Mouse (Mus musculus) c-Kit-positive CD71-positive TER-119-negative erythroid progenitor cells, embryonic 14.5 days (primary cell): Measurements from ENCODE around the gene Gm20219.

Experiments
- DNase-seq: peaks from one replicate; pipeline ENCODE4 v3.0.0-alpha.2; 2013; ENCODE audit warnings: low read depth

Gene Gm20219

DNA sequence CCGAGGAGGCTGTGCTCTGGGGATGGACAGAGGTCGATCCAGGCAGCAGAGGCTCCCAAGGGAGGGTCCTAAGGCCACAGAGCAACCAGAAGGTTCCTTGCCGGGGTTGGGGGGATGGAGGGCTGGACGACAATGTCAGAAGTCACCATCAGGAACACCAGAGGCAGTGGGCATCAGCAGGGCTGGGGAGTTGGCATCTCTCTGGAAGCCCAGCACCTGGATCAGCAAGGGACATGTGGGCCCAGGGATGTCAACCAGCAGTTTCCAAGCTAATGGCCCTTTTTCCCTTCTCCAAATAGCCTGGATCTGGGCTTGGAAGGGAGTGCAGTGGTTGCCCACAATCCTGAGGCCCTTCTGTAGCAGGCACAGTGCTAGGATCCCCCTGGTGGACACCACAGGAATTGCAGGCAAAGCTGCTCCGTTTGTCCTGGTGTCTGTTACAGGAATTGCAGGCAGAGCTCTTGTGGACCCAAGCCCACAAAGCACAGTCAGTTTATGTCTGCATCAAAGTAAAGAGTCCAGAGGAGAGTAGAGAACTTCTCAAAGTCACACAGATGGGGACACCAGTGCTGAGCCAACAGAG lies 1.3 kb downstream of the Gm20219 start:
- DNase-seq = peak; percentile 56

DNA sequence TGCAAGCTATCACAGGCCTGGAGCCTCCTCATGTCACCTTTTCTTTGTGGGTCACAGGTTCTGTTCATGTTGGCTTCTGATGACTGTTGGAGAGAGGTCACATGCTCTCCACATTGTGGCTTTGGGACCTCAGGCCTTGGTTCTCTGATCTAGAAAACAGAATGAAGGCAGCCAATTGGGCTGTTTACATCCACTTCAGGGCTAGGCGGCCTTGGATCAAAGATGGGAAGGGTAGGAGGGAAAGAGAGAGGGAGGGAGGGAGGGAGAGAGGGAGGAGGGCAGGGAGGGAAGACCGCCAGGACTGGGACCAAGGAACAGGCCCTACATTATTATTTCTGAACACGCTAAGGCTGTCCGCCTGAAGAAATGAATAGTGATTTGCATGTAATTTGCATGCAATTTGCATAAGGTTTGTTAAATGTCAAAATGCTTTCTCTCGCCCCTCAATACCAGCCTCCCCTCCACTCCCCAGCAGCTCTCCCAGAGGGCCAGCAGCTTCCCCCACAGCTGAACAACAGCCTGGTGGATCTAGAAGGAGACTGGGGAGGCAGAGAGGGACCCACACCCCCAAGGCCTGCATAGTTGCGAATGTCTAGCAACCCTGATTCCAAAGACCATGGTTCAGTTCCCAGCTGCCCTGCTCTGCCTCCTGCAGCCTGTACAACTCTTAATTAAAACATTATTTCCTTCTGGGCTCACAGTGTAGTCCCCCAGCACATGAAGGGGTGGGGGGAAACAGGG lies 2.2 kb downstream of the Gm20219 start:
- DNase-seq = no peak

DNA sequence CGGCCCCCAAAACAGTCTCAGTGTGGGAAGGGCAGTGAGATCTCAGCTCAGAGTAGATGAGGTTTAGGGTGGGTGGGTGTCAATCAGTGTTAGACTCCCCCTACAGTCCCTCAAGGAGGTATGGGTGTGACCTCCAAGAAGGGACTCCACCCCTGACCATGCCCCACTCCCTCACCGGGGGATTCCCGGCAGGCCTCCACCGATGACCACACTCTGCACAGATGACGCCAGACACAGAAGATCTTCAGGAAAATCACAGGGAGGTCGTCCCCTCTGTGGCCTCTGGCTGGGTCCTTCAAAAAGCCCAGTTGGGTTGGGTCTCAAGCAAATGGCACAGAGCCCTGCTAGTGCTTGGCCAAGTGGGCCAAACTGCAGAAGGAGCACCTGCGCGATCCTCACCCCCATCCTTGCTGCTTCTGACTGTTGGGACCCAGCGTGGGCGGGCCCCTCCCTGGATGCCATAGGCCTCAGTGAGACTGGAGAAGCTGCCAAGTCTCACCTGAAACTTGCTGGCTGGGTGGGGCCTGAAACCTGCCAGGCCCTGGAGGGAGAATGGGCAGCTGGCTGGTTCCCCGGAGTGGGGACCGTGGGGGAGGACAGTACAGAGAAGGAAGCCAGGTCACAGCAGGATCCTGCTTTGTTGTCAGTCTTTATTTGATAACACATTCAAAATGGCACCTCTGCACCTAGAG lies 3.3 kb downstream of the Gm20219 start:
- no peak for DNase-seq

DNA sequence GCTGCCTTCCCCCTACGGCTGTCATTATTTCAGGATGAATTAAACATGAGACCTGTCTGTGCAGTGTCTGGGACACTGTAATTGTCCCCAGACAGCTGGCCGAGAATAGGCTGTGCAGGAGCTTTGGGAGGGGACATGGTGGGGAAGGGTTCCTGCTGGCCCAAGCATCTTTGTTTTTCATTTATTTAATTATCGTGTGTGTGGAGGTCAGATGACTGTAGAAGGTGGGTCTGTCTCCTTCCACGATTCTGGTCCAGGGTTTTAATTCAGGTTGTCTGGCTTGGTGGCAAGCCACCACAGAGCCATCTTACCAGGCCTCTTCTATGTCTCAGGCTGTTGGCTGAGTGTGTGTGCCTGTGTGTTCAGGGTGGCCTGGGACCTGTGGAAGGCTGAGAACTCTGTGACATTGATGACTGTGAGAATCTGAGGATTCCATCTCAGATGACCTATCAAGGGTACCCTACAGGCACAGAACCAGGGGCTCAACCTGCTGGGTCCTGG lies 5.5 kb downstream of the Gm20219 start:
- DNase-seq = no peak

DNA sequence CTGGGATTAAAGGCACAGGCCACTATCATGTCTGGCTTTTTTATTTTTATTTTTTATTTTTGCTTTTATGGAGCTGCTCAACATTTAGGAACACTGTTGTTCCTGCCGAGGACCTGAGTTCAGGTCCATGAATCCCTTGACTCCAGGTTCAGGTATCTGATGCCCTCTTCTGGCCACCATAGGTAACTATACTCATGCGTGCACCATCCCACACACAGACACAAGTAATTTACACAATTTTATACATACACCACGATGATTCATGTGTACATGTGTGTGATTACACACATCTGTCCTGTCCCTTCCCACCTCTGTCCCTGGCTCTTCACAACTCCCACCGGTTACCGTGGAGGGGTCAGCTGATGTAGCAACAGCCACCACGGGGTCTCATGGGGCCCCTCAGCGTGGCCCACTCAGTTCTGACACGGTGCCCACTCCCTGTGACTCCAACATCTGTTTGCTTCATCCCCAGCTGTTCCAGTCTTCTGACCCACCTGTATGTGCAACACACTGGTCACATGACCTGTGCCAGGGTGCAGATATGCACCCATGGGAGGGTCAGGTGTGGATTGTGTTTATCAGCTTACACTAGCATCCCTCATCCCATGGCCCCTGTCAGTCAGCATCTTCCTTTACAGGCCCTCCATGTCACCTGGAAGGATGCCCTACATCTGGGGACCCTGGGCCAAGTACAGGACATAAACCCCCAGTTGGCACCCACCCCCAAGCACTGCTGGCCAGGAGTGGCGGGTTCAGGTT lies 6.2 kb downstream of the Gm20219 start:
- no peak for DNase-seq

DNA sequence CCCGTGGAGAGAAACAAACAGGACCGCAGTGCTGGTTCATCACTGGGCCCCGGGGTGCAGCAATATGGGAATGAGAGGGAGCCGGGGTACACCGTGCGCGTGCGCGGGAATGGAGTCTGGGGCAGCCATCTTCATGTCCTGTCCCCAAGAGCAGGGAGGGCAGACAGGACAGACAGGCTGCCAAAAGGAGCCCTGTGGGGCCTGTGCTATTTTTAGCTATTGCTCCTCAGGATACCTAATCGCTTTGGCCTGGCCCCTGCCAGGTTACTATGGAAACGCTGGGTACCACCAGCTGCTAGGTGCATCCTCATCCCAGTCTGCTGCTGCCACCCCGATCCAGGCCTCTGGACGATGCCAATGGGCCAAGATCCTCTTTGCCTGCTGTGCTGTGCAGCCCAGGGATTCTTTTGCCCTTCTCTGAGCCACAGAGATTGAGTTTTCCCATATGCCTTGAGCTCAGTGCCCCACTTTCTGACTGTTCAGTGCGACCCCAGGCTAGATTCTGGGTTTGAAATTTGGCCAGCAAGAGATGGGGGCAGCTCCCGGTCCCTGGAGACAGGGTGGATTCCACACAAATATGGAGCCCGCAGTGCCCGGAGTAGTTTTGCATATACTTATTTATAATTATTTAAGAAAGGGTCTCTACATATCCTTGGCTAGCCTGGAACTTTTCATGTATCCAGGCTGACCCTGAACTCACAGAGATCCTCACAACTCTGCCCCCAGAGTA lies 6.9 kb downstream of the Gm20219 start:
- no peak for DNase-seq

DNA sequence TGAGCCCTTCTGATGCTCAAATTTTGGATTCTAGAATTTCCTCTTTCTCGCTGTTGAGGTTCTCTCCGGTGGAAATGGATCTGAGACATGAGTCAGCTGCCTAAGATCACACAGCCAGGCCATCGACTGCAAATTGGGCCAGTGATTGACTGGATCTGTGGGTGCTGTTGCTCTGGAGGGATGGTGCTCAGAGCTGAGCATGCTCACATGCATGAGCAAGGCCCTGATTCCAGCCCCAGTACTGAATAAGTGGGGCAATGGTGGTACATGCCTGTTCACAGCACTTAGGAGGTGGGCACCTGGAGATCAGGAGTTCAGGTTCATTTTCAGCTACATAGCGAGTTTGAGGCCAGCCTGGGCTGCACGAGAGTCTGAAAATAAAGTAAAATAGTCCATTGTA lies 7.6 kb downstream of the Gm20219 start:
- DNase-seq = no peak

DNA sequence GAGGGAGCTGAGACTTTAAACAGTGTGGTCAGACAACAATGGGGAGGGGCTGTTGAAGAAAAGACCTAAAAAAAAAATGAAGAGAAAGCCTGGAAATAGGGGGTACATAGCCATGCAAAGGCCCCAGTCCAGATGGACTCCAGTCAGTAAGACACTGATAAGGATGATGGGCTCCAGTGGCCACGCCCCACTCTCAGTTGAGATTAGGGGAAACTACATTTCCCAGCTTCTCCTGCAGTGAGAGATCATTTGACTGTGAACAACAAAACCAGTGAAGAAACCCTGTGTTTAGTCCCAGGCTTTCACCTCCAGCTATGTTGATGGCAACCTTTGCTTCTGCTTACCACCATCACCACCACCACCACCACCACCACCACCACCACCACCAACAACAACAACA lies 8.2 kb downstream of the Gm20219 start:
- DNase-seq = peak; percentile 40

DNA sequence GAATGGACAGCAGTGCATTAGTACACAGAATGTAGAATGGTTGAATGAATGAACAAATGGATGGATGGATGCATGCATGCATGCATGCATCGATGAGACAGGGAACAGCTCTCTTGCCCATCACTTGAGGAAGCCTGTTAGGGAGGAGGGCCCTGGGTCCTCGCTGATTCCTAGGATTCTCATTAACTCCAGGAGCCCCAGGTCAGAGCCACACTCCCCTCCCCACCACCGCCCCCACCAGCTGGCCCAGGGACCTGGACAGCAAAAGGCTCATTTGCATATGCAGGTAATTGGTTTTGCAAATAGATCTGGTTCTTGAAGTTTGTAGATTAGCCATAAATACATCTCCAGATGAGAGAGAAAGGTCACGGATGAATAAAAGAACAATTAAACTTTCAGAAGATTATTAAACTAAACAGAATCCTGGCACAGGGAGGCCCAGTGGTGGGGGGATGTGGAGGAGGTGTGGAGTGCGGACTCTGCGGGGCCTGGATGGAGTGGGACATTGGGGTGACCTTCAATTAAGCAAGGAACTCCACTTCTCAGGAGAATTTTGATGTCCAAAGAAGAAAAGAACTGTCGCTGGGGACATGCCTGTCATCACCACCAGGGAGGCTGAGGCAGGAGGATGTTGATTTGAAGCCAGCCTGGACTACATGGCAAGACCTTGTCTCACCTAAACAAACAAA lies 9.3 kb downstream of the Gm20219 start:
- DNase-seq = no peak

DNA sequence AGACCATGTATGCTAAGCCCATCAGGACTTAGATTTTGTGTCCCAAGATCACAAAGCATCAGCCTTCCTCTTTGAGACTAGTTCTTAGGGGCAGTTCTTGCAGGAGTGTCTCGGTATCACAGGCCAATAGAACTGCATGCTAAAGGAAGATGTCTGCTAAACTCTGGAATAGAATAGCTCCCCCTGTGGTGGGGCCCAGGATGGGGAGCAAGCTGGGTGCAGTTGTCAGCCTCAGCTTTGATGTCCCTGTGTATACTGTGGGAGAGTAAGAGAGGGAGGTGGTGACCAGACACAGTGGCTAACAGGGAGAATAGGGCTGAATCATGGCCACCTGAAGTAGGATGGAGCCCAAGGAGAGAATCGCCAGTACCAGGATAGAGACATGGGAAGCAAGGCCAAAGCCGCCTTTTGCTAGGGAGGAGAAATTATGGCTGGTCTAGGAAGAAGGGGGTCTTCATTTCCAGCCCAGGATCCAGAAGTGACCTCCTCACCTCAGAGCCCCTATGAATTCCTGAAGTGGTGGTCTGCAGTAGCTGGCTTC lies 10.4 kb downstream of the Gm20219 start:
- no peak for DNase-seq

DNA sequence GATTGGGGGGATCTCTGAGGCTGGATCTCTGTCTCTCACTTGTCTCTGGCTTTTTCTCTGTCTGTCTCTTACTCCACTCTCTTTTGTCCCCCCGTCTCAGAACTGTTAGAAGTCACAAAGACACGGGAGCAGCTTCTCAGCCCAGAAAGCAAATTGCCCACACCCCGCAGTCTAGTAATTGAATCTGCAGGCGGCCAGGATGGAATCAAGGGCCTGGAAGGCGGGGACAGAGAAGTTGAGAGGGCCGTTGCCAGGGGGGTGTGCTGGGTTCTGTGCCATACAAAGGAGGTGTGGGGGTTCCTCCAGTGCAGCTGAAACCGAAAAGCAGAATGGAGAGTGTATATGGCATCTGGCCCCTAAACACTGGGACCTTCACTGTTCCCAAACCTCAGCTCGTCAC lies 11.5 kb downstream of the Gm20219 start:
- DNase-seq = no peak

DNA sequence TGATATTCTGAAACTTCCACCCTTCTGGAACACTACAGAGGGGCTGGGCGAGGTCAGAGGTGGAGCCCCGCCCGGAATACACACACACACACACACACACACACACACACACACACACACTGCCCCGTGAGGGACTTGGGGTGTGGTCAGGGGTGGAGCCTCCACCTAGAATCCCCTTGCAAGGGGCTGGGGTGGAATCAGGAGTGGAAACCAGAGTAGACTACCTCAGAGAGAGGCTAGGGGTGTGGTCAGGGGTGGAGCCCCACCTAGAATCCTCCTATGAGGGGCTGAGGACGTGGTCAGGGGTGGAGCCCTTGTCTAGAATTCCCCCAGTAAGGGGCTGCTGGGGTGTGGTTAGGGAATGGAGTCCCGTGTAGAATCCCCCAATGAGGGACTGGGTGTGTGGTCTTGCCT lies 13.6 kb downstream of the Gm20219 start:
- DNase-seq = no peak

DNA sequence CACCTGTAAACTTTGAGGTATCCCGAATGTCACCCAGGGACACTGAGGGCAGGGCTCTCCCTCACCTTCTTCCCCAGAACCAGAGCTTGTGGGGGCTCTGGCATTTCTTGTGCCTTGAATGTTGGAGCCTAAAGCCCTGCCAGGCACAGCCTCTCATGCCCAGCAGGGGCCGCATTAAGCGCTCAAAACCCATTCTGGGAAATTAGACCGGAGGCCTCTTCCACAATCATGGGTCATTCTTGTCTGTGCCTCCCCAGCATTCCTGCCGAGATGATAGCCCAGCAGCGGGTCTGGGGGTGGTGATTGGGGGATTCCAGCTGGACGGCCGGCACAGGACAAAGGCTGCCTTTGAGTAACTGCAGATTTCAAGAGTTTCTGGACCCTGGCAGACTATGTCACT lies 16.3 kb downstream of the Gm20219 start:
- no peak for DNase-seq

DNA sequence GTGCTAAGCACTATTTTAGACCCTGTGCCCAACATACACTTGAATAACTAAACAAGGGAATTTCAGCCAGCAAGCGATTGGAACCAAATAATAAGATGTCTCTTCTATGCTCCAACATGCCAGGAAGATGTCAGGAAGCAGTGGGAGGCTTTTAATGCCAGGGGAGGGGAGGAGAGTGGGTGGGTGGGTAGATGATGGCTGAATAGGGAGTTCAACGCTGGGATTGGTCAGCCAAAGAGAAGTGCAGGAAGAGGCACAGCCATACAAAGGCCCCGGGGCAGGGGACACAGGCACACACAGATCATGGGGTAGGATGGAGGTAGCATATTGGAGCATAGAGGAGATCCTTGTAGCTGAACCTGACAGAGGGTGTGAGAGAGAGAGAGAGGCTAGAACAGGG lies 17.3 kb downstream of the Gm20219 start:
- no peak for DNase-seq

DNA sequence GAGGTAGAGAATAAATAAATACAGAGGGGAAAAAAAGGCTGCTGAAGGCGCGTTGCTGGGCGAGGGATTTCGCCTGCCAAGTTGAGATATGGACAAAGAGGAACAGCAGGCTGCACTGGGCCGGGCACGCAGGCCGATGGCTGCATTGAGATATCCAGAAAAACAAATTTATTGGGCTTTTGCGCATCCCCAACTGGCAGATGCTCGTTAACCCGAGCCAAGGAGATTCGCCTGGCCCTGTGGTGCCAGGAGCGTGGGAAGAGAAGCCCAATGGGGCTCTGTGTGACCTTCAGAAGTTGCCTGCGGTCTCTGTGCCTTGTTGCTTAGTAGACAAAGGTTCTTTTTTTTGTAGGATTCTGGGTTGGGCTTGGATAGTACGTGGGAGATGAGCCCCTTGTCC lies 18.0 kb downstream of the Gm20219 start:
- DNase-seq = no peak

DNA sequence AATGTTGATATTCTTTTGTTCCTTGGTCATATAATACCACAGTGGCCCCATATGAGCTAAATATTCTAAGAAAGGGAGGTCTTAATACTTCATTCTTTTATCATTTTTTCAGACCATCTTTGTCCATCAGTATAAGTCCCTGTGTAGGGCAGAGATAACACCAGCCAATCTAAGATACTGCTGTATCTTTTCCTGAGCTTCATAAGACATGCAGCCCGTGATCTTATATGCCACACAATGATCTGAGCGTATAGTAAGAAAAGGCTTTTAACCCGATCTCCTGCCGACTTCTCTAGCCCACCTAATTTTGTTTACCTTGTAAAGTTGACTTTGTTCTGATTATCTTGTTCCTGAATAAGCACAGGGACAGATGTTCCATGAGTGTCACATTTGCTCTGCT lies 29.2 kb downstream of the Gm20219 start:
- no peak for DNase-seq

DNA sequence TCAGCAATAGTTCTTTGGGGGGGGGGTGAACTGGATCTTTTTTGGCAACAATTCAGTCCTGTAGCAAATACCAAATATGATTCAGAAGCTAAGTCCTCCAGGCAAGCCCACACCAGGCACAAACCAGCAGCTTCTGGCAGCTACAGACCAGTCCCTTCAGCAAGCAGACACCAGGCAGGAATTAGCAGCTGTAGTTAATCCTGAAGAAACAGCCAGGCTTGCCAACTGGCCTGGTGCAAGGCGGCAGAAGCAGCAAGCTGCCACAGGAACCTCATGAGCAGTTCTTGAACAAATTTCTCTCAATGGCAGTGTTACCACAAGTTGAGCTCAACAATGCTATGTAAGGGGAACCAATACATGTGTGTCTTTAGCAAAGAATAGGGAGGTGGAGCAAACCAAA lies 31.4 kb downstream of the Gm20219 start:
- no peak for DNase-seq

DNA sequence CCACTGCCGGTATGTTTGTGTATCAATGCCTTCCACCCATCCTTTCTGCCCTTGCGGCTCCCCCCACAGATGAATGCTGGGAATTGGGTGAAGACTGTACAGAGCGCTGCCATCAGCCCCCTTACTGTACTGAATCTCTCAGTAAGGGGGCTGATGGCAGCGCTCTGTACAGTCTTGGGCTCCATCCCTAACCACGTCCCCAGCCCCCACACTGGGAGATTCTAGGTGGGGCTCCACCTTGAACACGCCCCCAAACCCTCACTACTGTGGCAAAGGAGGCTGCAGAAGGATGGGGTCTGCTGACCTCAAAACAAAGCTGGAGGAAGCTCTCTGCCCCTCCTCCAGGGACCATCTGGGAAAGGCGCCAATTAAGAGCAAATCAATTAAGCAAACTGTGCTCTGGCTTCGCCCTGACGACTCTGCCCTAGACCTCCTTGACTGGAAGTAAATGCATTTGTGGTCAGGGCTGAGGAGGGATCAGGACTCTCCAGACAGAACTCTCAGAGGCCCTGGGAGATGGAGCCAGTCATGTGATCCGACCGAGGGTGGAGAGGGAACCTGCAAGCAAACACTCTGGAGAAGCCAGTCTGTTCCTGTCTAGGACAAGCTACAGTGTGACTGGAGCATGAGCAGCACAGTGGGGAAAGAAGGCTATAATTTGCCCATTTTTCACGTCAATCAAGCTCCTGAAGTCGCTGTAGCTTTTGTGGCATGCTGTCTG lies 38.3 kb downstream of the Gm20219 start:
- no peak for DNase-seq

DNA sequence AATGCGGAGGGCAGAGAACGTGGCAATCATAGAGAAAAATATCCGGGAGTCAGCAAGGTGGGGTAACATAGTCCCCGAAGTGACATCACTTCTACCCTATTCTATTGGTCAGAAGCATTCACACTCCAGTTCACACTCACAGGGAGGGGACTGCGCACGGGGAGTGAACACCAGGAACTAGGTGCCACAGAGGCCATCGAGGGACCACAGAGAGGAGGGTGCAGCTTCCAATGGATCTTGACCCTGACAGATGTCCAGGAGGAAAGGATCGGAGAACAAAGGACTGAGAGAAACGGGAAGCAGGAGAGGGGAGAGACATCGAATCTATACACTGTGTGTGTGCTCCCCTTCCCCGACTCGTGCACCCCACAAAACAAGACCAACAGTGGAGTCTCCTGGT lies 39.3 kb downstream of the Gm20219 start:
- no peak for DNase-seq

DNA sequence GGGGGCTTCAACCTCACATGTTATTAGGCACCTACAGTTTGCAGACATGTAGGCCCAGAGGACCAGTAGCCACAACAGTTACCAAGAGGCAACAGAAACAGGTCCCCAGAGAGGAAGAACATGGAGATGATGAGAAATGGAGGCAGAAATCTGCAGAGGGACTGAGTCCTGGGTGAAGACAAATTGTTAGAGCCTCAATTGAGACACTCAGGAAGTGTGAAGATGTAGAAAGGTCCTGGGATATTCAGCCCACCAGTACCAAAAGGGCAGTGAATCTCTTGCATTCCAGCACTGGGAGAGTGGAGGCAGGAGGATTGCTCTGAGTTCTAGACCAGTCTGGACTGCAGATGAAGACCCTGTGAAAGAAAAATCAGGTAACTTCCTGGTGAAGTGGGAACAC lies 39.9 kb downstream of the Gm20219 start:
- DNase-seq = no peak
